Mouse (Mus musculus) macrophage (primary cell): ENCODE data around the gene Mars. TPM values are rescaled to one million over a fixed set of nuclear protein-coding genes. Genes with fewer than 3 reads are reported as not detected.

ENCODE experiments used
- H3K27ac ChIP-seq: fragments of 350-480 bp; formaldehyde crosslinking; 2 replicates; pipeline ENCODE4 v1.9.0; 2021
- H3K36me3 ChIP-seq: fragments of 350-480 bp; formaldehyde crosslinking; 2 replicates; pipeline ENCODE4 v1.9.0; 2021; ENCODE audit errors: inconsistent target
- H3K4me3 ChIP-seq: fragments of 350-480 bp; formaldehyde crosslinking; 2 replicates; pipeline ENCODE4 v1.9.0; 2021; ENCODE audit errors: inconsistent target
- H3K79me2 ChIP-seq: fragments of 350-480 bp; formaldehyde crosslinking; 2 replicates; pipeline ENCODE4 v1.9.0; 2021; ENCODE audit errors: inconsistent target
- WGBS: methylation state at CpG from one replicate; pipeline ENCODE4 v1.1.7; 2026; ENCODE audit warnings: inconsistent platforms; ENCODE audit not compliant: missing documents; 5-methylcytosine and 5-hydroxymethylcytosine counted together
- polyA plus RNA-seq: library from polyadenylated mRNA; stranded (reverse); fragments of 250-400 nt; gene quantifications from 3 replicates; pipeline ENCODE4 v1.2.4, GENCODE M21; 2018; ENCODE audit warnings: inconsistent platforms

The Mars gene
- polyA plus RNA-seq, 1 experiment from 2014 or later: 20.2 TPM

DNA sequence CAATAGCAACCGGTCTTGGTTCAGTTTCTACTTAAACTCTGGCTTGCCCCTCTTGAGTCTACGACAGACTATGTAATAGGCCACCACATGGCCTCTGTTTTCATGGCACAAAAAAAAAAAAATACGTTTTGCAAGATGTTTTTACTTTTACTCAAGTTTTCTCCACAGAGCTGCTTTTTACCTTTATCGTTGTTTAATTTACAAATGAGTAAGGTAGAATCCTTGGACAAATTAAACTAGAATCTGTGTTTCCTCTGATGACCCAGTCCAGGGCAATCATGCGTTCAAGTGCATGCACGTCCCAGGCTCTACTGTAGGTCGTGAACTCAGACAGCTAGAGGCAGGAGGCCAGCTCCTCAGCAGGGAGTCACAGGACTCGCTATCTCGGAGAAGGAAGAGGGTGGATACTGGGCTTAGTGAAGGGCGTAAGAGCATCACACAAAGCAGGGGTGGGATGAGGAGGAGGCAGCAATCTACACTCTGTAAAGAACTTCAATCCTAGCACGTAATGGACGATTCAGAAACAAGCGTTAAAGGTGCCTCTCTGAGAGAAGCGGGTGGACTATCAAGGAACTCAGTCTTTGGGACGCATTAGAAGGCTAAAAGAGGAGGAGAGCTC, 21.9 kb downstream of the Mars start:
- Histone ChIP-seq H3K79me2 (peaks cover 76% of the 10 kb centered on the region), H3K27ac (peak overlapping the region; percentile 99), H3K36me3 (peaks cover 28% of the 10 kb centered on the region; the same call in 1 of the 2 replicates), H3K4me3 (peak overlapping the region; percentile 27)
- 2% methylated on average over 15 of the region's 15 CpGs for WGBS

DNA sequence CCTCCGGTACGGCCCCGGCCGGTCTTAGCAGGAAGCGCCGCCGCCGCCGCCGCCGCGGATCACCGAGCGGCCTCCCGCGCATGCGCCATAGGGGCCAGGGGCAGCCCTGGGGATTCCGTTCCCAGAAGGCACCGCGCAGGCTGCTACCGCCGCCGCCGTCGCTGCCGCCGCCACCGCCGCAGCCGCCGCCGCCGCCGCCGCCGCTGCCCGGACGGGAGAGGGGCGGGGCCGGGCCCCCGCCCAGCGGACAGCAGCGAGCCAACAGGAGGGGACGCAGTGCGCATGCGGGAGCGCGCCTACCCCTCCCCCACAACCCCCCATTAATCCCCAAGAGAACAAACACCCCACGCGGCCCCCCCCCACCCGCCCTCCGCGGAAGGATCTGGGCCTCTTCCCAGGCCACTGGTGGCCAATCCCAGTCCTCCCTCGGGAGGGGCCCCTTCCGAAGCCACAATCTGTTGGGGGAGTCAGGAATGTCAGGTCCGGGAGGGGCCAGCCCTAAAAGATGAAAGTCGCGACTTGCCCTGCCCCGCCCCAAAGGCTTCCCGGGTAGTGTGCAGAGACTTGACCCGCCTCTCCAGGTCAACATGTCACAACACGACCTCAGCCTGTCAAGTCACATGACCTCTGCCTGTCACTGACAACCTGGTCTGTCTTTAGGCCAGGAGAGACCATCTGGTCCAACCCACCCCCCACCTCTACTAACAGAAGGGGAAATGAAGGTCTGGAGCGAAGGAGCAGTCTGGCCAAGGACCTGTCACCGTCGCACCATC, 22.6 kb downstream of the Mars start, which contains the start of gene Mbd6:
TSS of gene Mbd6 (minus strand) at position 219 of the 773 bp plus-strand sequence.
- WGBS: 2% methylated on average over 42 of the region's 65 CpGs
- peak within 1 kb of the TSS; percentile 99 for H3K27ac ChIP-seq
- H3K36me3 ChIP-seq: peaks cover 28% of the 10 kb centered on the region; the same call in 1 of the 2 replicates
- H3K4me3 ChIP-seq: peak within 1 kb of the TSS; percentile 82
- peaks cover 76% of the 10 kb centered on the region for H3K79me2 ChIP-seq

DNA sequence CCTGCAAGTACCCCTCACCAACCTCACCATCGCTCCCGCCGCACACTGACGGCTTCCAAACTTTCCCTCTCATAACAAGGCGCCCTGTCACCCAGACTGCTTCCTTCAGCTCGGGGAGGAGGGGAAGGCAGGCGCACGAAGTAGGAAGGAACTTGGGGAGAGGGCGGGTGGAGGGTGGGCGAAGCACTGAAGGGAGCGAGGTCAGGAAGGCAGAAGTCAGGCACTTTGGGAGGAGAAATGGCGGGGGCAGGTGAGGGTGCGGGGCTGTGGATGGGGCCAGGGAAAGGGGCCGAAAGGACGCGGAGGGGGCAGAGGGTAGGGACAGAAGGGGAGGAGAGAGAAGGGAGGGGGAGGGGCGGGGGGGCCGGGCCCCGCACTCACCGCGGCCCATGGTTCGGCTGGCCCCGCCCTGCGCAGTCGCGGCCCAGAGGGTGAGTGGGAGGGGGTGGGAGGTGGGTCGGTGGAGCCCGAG, 23.2 kb downstream of the Mars start:
- Histone ChIP-seq H3K36me3 (peaks cover 25% of the 10 kb centered on the region; the same call in 1 of the 2 replicates), H3K79me2 (peaks cover 72% of the 10 kb centered on the region), H3K27ac (peak overlapping the region; percentile 92), H3K4me3 (peak overlapping the region; percentile 82)
- 1% methylated on average over 14 of the region's 28 CpGs for WGBS

DNA sequence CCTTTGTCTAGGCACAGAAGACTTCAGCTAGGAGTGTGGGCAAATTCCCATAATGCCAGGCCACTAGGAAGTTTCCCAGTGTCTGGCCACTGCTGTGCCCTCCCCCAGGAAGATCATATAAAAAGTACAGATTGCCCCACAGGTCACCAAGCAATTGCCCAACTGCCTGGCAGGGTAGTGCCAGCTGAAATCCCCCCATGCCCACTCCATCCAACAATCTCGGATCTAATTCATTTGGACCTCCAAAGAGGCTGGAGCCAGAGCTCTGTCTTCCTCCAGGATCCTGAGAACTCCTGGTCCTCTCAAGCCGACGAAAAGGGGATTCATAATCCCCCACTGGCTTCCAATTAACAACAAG, 23.7 kb downstream of the Mars start:
- Histone ChIP-seq H3K79me2 (peaks cover 68% of the 10 kb centered on the region), H3K36me3 (peaks cover 29% of the 10 kb centered on the region), H3K4me3 (peak overlapping the region; percentile 82), H3K27ac (peak overlapping the region; percentile 92)
- 0% methylated on average over 3 of the region's 3 CpGs for WGBS

DNA sequence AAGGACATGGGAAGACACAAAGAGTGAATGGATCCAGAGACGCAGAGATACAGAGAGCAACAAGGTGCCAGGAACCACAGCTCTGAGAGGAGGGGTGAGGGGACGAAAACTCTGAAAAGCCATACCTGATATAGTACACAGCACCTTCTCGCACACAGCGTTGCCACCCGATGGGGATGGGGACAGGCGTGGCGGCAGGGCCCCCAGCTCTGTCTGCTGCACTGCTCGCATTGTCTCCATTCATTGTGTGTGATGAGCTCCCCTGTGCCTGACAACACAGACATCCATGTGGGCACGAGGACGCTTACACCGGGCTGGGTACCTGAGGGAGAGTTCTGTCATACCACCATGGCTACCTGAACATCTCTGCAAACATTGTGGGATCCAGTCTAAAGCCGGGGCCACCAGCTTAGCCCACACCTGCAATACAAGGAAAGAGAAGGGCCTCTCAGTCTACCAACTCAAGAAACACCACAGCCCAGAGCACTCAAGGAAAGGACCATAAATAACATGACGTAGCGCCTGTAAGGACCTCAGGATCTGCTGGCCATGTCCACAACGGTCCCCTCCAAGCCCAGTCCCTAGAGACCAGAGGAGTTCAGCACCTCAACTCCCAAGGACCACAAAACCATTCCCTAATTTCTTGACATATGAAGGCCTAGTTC, 24.2 kb downstream of the Mars start:
- WGBS: 52% methylated on average over 13 of the region's 15 CpGs
- H3K27ac ChIP-seq: peak overlapping the region; percentile 92
- peaks cover 63% of the 10 kb centered on the region for H3K79me2 ChIP-seq
- H3K36me3 ChIP-seq: peaks cover 34% of the 10 kb centered on the region
- peak overlapping the region; percentile 82 for H3K4me3 ChIP-seq

DNA sequence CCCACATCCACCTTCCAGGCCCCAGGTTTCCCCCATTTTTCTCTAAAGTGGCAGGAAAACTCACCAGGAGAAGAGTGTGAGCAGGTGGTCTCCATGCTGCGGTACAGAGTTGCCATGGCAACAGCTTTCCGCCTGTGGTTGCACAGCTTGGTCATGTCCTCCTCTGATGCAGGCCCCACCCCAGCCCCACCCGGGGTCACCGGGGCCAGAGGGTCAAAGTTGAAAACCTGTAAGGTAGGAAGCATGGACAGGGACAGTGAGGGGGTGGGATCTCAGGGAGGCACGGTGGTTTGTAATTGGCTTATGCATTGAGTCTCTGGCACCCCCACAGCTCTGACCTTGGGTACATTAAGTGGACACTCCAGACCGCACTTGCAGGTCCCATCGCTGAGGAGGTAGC, 24.9 kb downstream of the Mars start:
- H3K4me3 ChIP-seq: no peak overlapping the region; the same call in 1 of the 2 replicates
- 51% methylated on average over 7 of the region's 7 CpGs for WGBS
- H3K27ac ChIP-seq: peak overlapping the region; percentile 92; the same call in 1 of the 2 replicates
- peaks cover 40% of the 10 kb centered on the region for H3K36me3 ChIP-seq
- peaks cover 56% of the 10 kb centered on the region for H3K79me2 ChIP-seq

DNA sequence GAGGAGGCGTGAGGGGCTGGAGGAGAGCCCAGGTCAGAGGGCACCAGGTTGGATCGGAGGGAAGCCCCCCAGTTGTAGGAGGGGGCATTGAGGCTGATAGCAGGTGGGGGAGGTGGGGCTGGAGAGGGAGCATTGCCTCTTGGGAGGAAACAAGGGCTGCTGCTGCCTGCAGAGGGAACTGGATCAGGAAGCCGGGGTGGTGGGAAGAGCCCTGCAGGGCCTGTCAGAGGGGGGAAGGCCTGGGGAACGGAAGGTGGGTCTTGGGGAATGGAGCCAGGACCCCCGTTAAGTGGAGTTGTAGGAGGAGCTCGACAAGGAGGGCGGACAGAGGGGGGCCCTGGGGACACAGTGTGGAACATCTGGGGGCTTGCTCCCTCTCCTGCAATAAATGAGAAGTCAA, 25.4 kb downstream of the Mars start:
- whole genome bisulfite sequencing: 80% methylated on average over 6 of the region's 7 CpGs
- Histone ChIP-seq H3K27ac (no peak overlapping the region), H3K79me2 (peaks cover 50% of the 10 kb centered on the region), H3K4me3 (no peak overlapping the region), H3K36me3 (peaks cover 46% of the 10 kb centered on the region)

DNA sequence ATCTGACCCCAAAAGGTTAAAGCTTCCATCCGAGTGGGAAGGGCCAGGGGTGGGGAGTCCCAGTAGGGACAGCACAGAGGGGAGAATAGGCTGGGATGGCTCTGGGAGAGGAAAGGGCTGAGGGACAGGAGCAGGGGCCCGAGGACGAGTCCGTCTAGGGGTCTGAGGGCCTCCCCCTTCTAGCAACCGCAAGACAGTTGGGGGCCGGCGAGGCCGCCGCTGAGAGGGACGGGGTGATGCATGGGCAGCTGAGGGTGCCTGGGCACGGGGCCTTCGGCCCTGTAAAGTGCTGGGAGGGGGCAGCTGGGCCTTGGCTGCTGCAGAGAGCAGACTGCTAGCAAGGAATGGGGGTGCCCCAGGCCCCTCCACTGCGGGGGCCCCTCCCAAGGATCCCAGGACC, 25.9 kb downstream of the Mars start:
- H3K79me2 ChIP-seq: peaks cover 45% of the 10 kb centered on the region
- no peak overlapping the region for H3K27ac ChIP-seq
- WGBS: 93% methylated on average over 12 of the region's 13 CpGs
- H3K36me3 ChIP-seq: peaks cover 47% of the 10 kb centered on the region
- H3K4me3 ChIP-seq: no peak overlapping the region

DNA sequence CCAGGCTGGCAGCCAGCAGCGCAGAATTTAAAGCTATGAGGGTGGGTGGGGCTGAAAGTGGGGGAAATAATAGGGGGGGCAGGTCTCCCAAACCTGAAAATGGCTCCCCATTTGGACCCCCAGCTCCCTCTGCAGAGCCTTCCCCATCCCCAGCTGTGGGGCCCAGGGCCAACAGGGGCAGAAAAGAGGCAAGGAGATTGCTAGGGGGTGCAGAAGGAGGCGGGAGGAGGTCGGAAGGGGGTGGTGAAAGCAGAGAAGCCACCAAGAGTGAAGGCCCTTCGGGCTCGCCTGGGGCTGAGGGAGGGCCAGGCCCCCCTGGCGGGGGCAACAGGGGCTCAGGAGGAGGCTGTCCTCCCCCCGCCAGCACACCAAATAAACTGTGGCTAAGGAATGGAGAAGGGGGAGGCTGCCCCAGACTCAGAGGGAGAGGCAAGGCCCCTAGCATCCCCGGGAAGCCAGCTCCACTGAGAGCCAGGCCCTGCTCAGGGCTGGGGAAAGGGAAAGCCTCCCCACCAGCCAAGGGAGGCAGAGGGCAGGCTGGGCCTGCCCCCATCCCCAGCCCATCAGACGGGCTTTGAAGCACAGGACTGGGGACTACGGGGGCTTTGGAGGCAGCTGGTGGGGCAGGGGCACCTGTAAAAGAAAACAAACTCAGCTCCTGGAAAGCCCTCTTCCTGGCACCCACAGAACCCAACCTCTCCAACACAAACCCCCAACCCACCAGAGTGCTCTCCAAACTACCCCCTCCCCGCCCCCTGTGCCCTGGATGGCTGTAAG, 26.7 kb downstream of the Mars start:
- H3K4me3 ChIP-seq: no peak overlapping the region
- H3K79me2 ChIP-seq: peaks cover 45% of the 10 kb centered on the region
- H3K27ac ChIP-seq: no peak overlapping the region
- H3K36me3 ChIP-seq: peaks cover 47% of the 10 kb centered on the region
- 94% methylated on average over 11 of the region's 11 CpGs for WGBS

DNA sequence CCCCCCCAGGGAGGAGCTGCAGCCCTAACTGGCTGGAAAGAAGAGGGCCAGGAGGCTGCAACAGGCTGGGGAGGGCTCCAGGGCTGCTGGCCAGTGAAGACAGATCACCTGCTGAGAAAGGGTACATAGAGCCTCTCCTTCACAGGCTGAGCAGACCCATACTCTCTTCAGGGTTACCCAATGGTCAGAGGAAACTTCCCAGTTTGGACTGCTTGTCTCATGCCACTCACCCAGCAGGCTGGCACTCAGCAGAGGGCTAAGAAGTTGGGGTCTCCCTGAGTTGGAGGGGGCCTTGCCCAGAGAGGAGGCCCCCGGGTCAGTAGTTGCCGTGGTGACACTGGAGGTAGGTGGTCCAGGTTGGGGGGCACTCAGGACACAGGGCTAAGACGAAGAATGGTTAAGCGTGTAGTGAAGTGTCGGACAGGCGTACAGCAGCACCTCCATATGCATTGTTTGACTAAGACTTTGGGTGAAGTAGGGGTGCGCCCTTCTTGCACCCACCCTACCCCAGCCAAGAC, 27.4 kb downstream of the Mars start:
- Histone ChIP-seq H3K4me3 (no peak overlapping the region), H3K27ac (no peak overlapping the region), H3K36me3 (peaks cover 50% of the 10 kb centered on the region), H3K79me2 (peaks cover 45% of the 10 kb centered on the region)
- 95% methylated on average over 7 of the region's 7 CpGs for WGBS

DNA sequence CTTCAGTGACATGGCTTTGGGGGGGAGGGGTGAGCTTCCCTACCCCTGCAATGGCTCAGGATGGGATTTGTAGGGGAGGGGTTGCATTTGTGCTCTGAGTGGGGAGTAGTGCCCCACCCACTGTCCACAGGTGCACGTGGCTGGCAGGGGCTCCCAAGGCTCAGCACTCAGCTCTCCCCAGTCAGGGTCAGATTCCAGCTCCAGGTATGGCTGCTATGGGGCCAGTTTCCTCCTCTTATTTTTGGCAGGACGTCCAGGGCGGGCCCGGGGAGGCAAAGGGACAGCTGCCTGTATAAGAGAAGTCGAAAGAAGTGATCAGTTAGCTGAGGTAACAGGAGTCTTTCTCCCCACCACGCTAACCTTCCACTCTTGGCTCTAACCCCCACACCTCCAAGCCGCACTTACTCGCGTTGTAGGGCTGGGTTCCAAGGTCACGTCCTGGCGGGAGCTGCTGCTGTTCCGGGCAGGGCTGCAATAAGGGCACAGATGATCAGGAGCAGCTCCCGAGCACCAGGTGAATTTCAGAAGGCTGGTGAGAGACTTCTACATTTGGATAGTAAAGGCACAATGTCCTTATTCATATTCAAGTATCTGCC, 28.9 kb downstream of the Mars start:
- Histone ChIP-seq H3K36me3 (peaks cover 62% of the 10 kb centered on the region), H3K27ac (no peak overlapping the region), H3K4me3 (no peak overlapping the region), H3K79me2 (peaks cover 40% of the 10 kb centered on the region)
- WGBS: 92% methylated on average over 13 of the region's 13 CpGs

DNA sequence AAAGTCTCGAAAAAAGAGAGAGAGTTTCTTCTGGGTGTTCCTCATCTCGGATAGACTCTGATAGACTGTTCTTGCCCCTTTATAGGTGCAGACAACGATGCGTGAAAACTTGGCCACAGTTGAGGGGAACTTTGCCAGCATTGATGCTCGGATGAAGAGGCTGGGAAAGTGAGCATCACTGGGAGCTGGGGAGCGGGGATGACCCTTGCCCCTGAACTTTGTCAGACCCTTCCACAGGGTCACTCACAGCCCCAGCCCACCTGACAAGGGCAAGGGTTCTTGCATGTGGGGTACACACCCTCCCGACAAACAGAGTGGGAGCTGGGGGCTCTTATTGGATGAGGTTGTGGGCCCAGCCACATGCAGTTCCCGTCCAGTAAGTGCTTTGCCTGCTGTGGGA, 30.3 kb downstream of the Mars start:
- no peak overlapping the region for H3K4me3 ChIP-seq
- peaks cover 26% of the 10 kb centered on the region for H3K79me2 ChIP-seq
- WGBS: 96% methylated on average over 8 of the region's 8 CpGs
- H3K27ac ChIP-seq: no peak overlapping the region
- H3K36me3 ChIP-seq: peaks cover 68% of the 10 kb centered on the region

DNA sequence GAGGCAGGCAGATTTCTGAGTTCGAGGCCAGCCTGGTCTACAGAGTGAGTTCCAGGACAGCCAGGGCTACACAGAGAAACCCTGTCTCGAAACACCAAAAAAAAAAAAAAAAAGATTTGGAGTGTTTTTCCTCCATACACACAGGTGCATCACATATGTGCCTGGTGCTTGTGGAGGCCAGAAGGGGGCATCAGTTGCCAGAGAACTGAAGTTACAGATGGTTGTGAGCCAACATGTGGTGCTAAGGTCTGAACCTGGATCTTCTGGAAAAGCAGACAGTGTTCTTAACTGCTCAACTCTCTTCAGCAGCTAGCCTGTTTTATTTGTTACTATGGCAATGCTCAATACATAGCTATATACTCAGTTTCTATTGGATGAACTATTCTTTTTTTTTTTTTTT, 31.9 kb downstream of the Mars start:
- peaks cover 77% of the 10 kb centered on the region for H3K36me3 ChIP-seq
- no CpG with 5 or more reads among the region's 2 CpGs for WGBS
- H3K79me2 ChIP-seq: peaks cover 10% of the 10 kb centered on the region; the same call in 1 of the 2 replicates
- no peak overlapping the region for H3K27ac ChIP-seq
- no peak overlapping the region for H3K4me3 ChIP-seq
